Mouse (Mus musculus) ES-Bruce4 (cell line): ENCODE data around the gene Colgalt1. TPM values are rescaled to one million over a fixed set of nuclear protein-coding genes. Genes with fewer than 3 reads are reported as not detected.

Experiments
- H3K27ac ChIP-seq: 2 replicates; pipeline ENCODE4 v1.5.1; 2012; ENCODE audit warnings: low read length, inconsistent platforms; ENCODE audit not compliant: insufficient read depth
- H3K27me3 ChIP-seq: 2 replicates; pipeline ENCODE4 v1.6.1; 2012; ENCODE audit warnings: mild to moderate bottlenecking, low read length, inconsistent platforms; ENCODE audit not compliant: control insufficient read depth, poor library complexity, insufficient read depth, severe bottlenecking
- H3K36me3 ChIP-seq: 2 replicates; pipeline ENCODE4 v1.6.1; 2012; ENCODE audit warnings: inconsistent platforms, mild to moderate bottlenecking, low read length, moderate library complexity; ENCODE audit not compliant: control insufficient read depth, poor library complexity, insufficient read depth, severe bottlenecking
- H3K4me1 ChIP-seq: one replicate; pipeline ENCODE4 v1.8.1; 2011; ENCODE audit warnings: low read length; ENCODE audit not compliant: control insufficient read depth, insufficient read depth
- H3K4me3 ChIP-seq: 2 replicates; pipeline ENCODE4 v1.5.1; 2011; ENCODE audit warnings: low read depth, mild to moderate bottlenecking, low read length
- H3K9ac ChIP-seq: 2 replicates; pipeline ENCODE4 v1.6.1; 2012; ENCODE audit warnings: low read depth, mild to moderate bottlenecking, inconsistent platforms; ENCODE audit not compliant: poor library complexity, severe bottlenecking
- H3K9me3 ChIP-seq: replicated peaks from 2 replicates; pipeline ENCODE4 v1.6.1; 2012; ENCODE audit warnings: mild to moderate bottlenecking, low read length, inconsistent platforms; ENCODE audit not compliant: control insufficient read depth, poor library complexity, insufficient read depth, severe bottlenecking
- CTCF ChIP-seq: IDR thresholded peaks from one replicate; pipeline ENCODE4 v1.8.1; 2011; ENCODE audit warnings: low read depth, low read length
- EP300 ChIP-seq: IDR thresholded peaks from 2 replicates; pipeline ENCODE4 v1.6.1; 2011; ENCODE audit warnings: low read depth, low read length; ENCODE audit not compliant: insufficient read depth
- POLR2A ChIP-seq: IDR thresholded peaks from one replicate; pipeline ENCODE4 v1.8.1; 2011; ENCODE audit warnings: low read length; ENCODE audit not compliant: insufficient read depth
- polyA plus RNA-seq: library from polyadenylated mRNA; stranded (reverse); fragments of >200 nt; gene quantifications from 2 replicates; pipeline ENCODE4 v1.2.4, GENCODE M21; 2011; ENCODE audit warnings: low read depth; ENCODE audit not compliant: missing spikeins, insufficient read depth, insufficient read length

The Colgalt1 gene
- polyA plus RNA-seq: 83.2 and 85.2 TPM in 2 replicates

- H3K27me3 ChIP-seq: no peaks in the 10 kb centered on the region
- no peak for TF ChIP-seq EP300
- H3K9me3 ChIP-seq: no peaks in the 10 kb centered on the region
- peaks cover 10% of the 10 kb centered on the region for H3K36me3 ChIP-seq
- H3K27ac ChIP-seq: peak within 1 kb of the TSS; percentile 36; the same call in 1 of the 2 replicates
- peak within 1 kb of the TSS; percentile 90 for H3K9ac ChIP-seq
- H3K4me1 ChIP-seq: no peaks in the 10 kb centered on the region
- peak within 1 kb of the TSS; percentile 90 for H3K4me3 ChIP-seq
Measured at GRCm38 (mm10) chr8:71610822-71611651, at the start of gene Colgalt1. Gene Colgalt1, plus strand, starts transcription at chr8:71610998.

- no peaks in the 10 kb centered on the region for H3K36me3 ChIP-seq
- H3K9me3 ChIP-seq: no peaks in the 10 kb centered on the region
- no peaks in the 10 kb centered on the region for H3K4me1 ChIP-seq
- H3K4me3 ChIP-seq: no peak overlapping the region
- H3K27me3 ChIP-seq: peaks cover 3% of the 10 kb centered on the region; the same call in 1 of the 2 replicates
- TF ChIP-seq CTCF: peak; percentile 94
- no peak for TF ChIP-seq EP300
- no peak overlapping the region for H3K9ac ChIP-seq
- H3K27ac ChIP-seq: no peak overlapping the region
Measured at GRCm38 (mm10) chr8:71561401-71561800, 49.4 kb upstream of the Colgalt1 start.

GRCm38 (mm10) chr8:71562751-71563150 lies 48.0 kb upstream of the Colgalt1 start:
- Histone ChIP-seq H3K27me3 (peaks cover 3% of the 10 kb centered on the region; the same call in 1 of the 2 replicates), H3K27ac (no peak overlapping the region)

GRCm38 (mm10) chr8:71563992-71564391 lies 46.8 kb upstream of the Colgalt1 start:
- Histone ChIP-seq H3K27ac (no peak overlapping the region), H3K4me3 (no peak overlapping the region), H3K36me3 (no peaks in the 10 kb centered on the region), H3K9me3 (no peaks in the 10 kb centered on the region), H3K9ac (no peak overlapping the region), H3K4me1 (peaks cover 3% of the 10 kb centered on the region), H3K27me3 (peaks cover 3% of the 10 kb centered on the region; the same call in 1 of the 2 replicates)
- TF ChIP-seq CTCF (peak; percentile 42), EP300 (no peak)

More at GRCm38 (mm10) chr8:71562751-71563150, 48.0 kb upstream of the Colgalt1 start:
- peak overlapping the region; percentile 37 for H3K9ac ChIP-seq
- H3K4me1 ChIP-seq: peaks cover 3% of the 10 kb centered on the region
- no peaks in the 10 kb centered on the region for H3K9me3 ChIP-seq
- peak; percentile 75 for TF ChIP-seq CTCF
- no peak for TF ChIP-seq EP300
- H3K4me3 ChIP-seq: peak overlapping the region; percentile 67
- H3K36me3 ChIP-seq: no peaks in the 10 kb centered on the region

- Histone ChIP-seq H3K4me1 (peaks cover 3% of the 10 kb centered on the region), H3K9me3 (no peaks in the 10 kb centered on the region), H3K4me3 (no peak within 1 kb of the TSS), H3K36me3 (no peaks in the 10 kb centered on the region), H3K27ac (no peak within 1 kb of the TSS), H3K9ac (no peak within 1 kb of the TSS), H3K27me3 (peaks cover 3% of the 10 kb centered on the region; the same call in 1 of the 2 replicates)
- TF ChIP-seq CTCF (no peak), POLR2A (no peak), EP300 (no peak)
Measured at GRCm38 (mm10) chr8:71566501-71566900, 44.3 kb upstream of the Colgalt1 start, which contains the start of gene Nxnl1. Gene Nxnl1, minus strand, starts transcription at chr8:71566601.

- Histone ChIP-seq H3K9ac (no peak overlapping the region), H3K36me3 (no peaks in the 10 kb centered on the region), H3K27me3 (no peaks in the 10 kb centered on the region), H3K4me3 (no peak overlapping the region), H3K27ac (no peak overlapping the region), H3K4me1 (peaks cover 3% of the 10 kb centered on the region), H3K9me3 (no peaks in the 10 kb centered on the region)
- TF ChIP-seq CTCF: no peak
- no peak for TF ChIP-seq EP300
- TF ChIP-seq POLR2A: no peak
Measured at GRCm38 (mm10) chr8:71567587-71567986, 43.2 kb upstream of the Colgalt1 start.
